In the genomic region with DNA sequence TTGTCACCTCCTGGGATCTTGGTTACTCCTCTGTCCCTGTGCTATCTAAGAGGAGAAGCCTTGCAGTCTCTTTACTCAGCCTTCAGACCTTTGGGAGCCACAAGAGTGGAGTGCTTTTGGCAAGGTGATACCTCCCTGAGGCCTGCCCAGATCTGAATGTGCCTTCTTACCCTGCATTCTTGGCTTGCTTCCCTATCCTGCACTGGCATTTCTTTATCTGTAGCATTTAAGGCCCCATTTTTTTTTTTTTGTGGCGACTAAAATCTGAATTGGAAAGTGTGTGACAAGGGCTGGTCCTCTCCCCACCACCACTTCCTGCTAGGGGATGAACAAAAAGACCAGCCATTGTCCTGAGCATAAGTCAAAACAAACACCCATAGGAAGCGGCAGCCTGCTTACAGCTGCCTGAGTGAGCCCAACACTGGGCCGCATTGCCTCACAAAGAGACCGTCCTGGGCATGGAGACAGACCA, we compare ENCODE assay signal across 9 mouse cellular contexts.
DNase-seq lines count a peak whose midpoint lies in the region; ATAC-seq and TF ChIP-seq lines count a peak whose summit lies in the region.
"Had no signal": no experiment of that assay in that cellular context is flagged by ENCODE, and none has a peak within 500 bp of the region (broad histone marks: within the 10 kb centered on the region; RNA-seq: fewer than 3 reads in every experiment).

No protein-coding gene starts in this region.

- peaks cover 60% of the 10 kb centered on the region for H3K4me1 ChIP-seq in embryonic facial prominence, embryonic 10.5 days
- H3K4me1 ChIP-seq in limb, embryonic 14.5 days (ENCODE audit: control insufficient read depth, insufficient read depth, low read length), result peaks cover 52% of the 10 kb centered on the region

- peaks cover 4% of the 10 kb centered on the region for H3K36me3 ChIP-seq in embryonic facial prominence, embryonic 10.5 days (replicated peaks)
- no peaks in the 10 kb centered on the region for H3K36me3 ChIP-seq in limb, embryonic 14.5 days (ENCODE audit: control insufficient read depth, insufficient read depth, low read length)
- H3K36me3 ChIP-seq in myocyte (ENCODE audit: control insufficient read depth, insufficient read depth), result peaks cover 7% of the 10 kb centered on the region
- H3K36me3 ChIP-seq: G1E had no signal

- no peaks in the 10 kb centered on the region for H3K9me3 ChIP-seq in embryonic facial prominence, embryonic 10.5 days
- no peaks in the 10 kb centered on the region for H3K9me3 ChIP-seq in limb, embryonic 14.5 days (ENCODE audit: control insufficient read depth, low read length)

- H3K4me2 ChIP-seq in limb, embryonic 14.5 days (replicated peaks; ENCODE audit: low read depth, low read length, severe bottlenecking), result peak overlapping the region; percentile 46; the same call in 1 of the 2 replicates
- peak overlapping the region; percentile 24 for H3K4me2 ChIP-seq in myocyte (ENCODE audit: low read depth)

- H3K27me3 ChIP-seq in embryonic facial prominence, embryonic 10.5 days (replicated peaks; ENCODE audit: low read depth, poor library complexity, severe bottlenecking), result no peaks in the 10 kb centered on the region
- H3K27me3 ChIP-seq in limb, embryonic 14.5 days (ENCODE audit: control insufficient read depth, insufficient read depth, low read length), result no peaks in the 10 kb centered on the region
- H3K27me3 ChIP-seq in myocyte (ENCODE audit: control insufficient read depth, insufficient read depth, insufficient read length), result no peaks in the 10 kb centered on the region

- H3K4me3 ChIP-seq in gastrocnemius, adult 2 months, result no peak overlapping the region
- H3K4me3 ChIP-seq in embryonic facial prominence, embryonic 10.5 days, result peak overlapping the region; percentile 32; the same call in 1 of the 2 replicates
- no peak overlapping the region for H3K4me3 ChIP-seq in limb, embryonic 14.5 days (replicated peaks; ENCODE audit: low read length)
- no peak overlapping the region for H3K4me3 ChIP-seq in myocyte

- no peak overlapping the region for H3ac ChIP-seq in myocyte (ENCODE audit: control insufficient read depth, insufficient read length)

- intact Hi-C loops in gastrocnemius, adult 2 months (cut with DNase I), result loop anchor here (5.0 kb wide), 1 partner anchor 41 kb away; no protein-coding TSS in a partner anchor
- intact Hi-C loops in gastrocnemius, postnatal 14 days (cut with DNase I; ENCODE audit: low total_unique reads), result no loop called here
- intact Hi-C loops in heart, postnatal 36 days (cut with DNase I), result loop anchor here (2.0 kb wide), 1 partner anchor 41 kb away; no protein-coding TSS in a partner anchor

- peak; percentile 54; the same call in 1 of the 2 replicates for ATAC-seq in limb, embryonic 14.5 days (ENCODE audit: low FRiP score, low read depth)
- ATAC-seq in erythroid progenitor cell, adult 5-6 weeks (replicated peaks; ENCODE audit: low FRiP score, poor library complexity, severe bottlenecking), result no peak; the same call in 1 of the 2 replicates

- TF ChIP-seq POLR2A in limb, embryonic 14.5 days (IDR thresholded peaks at IDR 0.05; ENCODE audit: borderline replicate concordance, extremely low read depth, insufficient read depth, insufficient read length), result no peak
- TF ChIP-seq POLR2A in myocyte (IDR thresholded peaks at IDR 0.05; ENCODE audit: insufficient read length, low read depth), result no peak

- H3K79me2 ChIP-seq in myocyte (ENCODE audit: control insufficient read depth, insufficient read depth), result peaks cover 31% of the 10 kb centered on the region

- peak overlapping the region; percentile 41; the same call in 1 of the 2 replicates for H3K9ac ChIP-seq in limb, embryonic 14.5 days (ENCODE audit: low read depth, low read length, severe bottlenecking)

- peak; percentile 49 for DNase-seq in gastrocnemius, adult 2 months
- DNase-seq in gastrocnemius, postnatal 14 days, result no peak
- DNase-seq in embryonic facial prominence, embryonic 10.5 days (ENCODE audit: low spot score), result no peak
- peak; percentile 24 to 42 for DNase-seq in heart, postnatal 36 days
- no peak for DNase-seq in limb, embryonic 14.5 days (ENCODE audit: low spot score)
- DNase-seq in urinary bladder, postnatal 25 days (ENCODE audit: low spot score), result no peak

- TF ChIP-seq CTCF in gastrocnemius, adult 2 months (IDR thresholded peaks at IDR 0.05), result no peak

- 28% methylated on average over 4 of the region's 4 CpGs for WGBS in embryonic facial prominence, embryonic 10.5 days
- WGBS in limb, embryonic 14.5 days, result 68% methylated on average over 4 of the region's 4 CpGs

- peak overlapping the region; percentile 56 for H3K27ac ChIP-seq in gastrocnemius, adult 2 months
- peak overlapping the region; percentile 78 for H3K27ac ChIP-seq in embryonic facial prominence, embryonic 10.5 days (replicated peaks)
- H3K27ac ChIP-seq in limb, embryonic 14.5 days (replicated peaks; ENCODE audit: low read depth, low read length), result peak overlapping the region; percentile 86

TF ChIP-seq in myocyte, 11 proteins besides CTCF, POLR2A, EP300 and RAD21:
- TF ChIP-seq SRF (IDR thresholded peaks at IDR 0.05; ENCODE audit: control insufficient read depth, insufficient read length, low read depth), result no peak
- TF ChIP-seq USF1 (IDR thresholded peaks at IDR 0.05; ENCODE audit: low read depth), result no peak
- TF ChIP-seq E2F4 (IDR thresholded peaks at IDR 0.05; ENCODE audit: insufficient read depth), result no peak
- no peak for TF ChIP-seq POLR2AphosphoS2 (IDR thresholded peaks at IDR 0.05; ENCODE audit: insufficient read length, low read depth)
- TF ChIP-seq TCF12 (IDR thresholded peaks at IDR 0.05; ENCODE audit: insufficient read depth, poor library complexity, severe bottlenecking), result no peak
- TF ChIP-seq MAX (IDR thresholded peaks at IDR 0.05; ENCODE audit: low read depth), result no peak
- no peak for TF ChIP-seq TCF3 (IDR thresholded peaks at IDR 0.05; ENCODE audit: insufficient read length, low read depth)
- no peak for TF ChIP-seq MYOD1 (IDR thresholded peaks at IDR 0.05; ENCODE audit: control insufficient read depth in 1 of 3, insufficient read length in 2 of 3, low read depth in 2 of 3)
- no peak for TF ChIP-seq CEBPB (IDR thresholded peaks at IDR 0.05; ENCODE audit: insufficient read depth, poor library complexity, severe bottlenecking)
- no peak for TF ChIP-seq REST (IDR thresholded peaks at IDR 0.05; ENCODE audit: insufficient read depth, insufficient read length)
- no peak for TF ChIP-seq MYOG (IDR thresholded peaks at IDR 0.05; ENCODE audit: control insufficient read depth in 1 of 3, insufficient read depth in 1 of 3, insufficient read length in 2 of 3, low read depth in 2 of 3)

Comparison
In these comparisons a context has a peak if more than half of its experiments do, and no peak if none do; other contexts are left out.
1. DNase-seq: peak in gastrocnemius, adult 2 months (single experiment) and heart, postnatal 36 days (2 of 2); none in gastrocnemius, postnatal 14 days (single experiment), embryonic facial prominence, embryonic 10.5 days (single experiment), limb, embryonic 14.5 days (single experiment) and urinary bladder, postnatal 25 days (single experiment).
2. Peak in every context shown above with its lines, with median percentiles within 50 percentile points of each other: H3K27ac ChIP-seq.